ENCODE assay signal across 14 mouse cellular contexts in the genomic region with DNA sequence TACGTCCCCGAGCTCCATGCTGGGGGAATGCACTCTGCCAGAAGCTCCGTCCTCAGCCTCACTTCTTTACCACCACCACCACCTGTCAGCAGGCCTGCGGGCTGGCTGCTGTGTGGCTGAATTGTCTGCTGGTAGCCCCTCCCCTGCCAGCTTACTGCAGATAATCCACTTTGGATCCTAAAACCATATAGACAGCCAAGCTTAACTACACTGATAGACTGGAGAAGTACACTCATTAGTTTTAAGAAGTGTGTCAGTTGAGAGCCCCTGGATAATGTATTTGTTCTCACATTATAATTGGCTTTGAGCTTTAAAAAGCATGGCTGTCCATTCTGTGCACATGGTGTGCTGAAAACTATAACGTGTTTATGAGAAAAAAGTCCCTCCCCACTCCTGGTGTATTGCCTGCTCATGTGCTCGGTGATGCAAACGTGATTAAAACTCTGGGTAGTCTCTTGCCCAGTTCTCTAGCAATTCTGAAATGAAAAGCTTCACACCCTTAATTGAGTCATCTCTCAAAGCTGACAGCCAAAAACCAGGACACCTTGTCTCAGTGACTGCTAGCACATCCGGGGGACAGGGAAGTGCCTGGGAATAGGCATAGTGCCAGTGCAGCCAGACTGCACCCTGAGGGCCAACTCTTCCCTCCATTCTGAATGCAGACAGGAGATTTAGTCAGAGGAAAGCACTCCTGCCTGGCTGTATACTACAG. TPM values are rescaled to one million over a fixed set of nuclear protein-coding genes. Genes with fewer than 3 reads are reported as not detected.
DNase-seq lines count a peak whose midpoint lies in the region; ATAC-seq and TF ChIP-seq lines count a peak whose summit lies in the region.
"Had no signal": no experiment of that assay in that cellular context is flagged by ENCODE, and none has a peak within 500 bp of the region (broad histone marks: within the 10 kb centered on the region; RNA-seq: fewer than 3 reads in every experiment).

No protein-coding gene starts in this region.

- TF ChIP-seq CTCF in liver, postnatal 0 days (IDR thresholded peaks at IDR 0.05; ENCODE audit: low read depth): no peak

- H3K27ac ChIP-seq in liver, embryonic 12.5 days: no peak overlapping the region
- no peak overlapping the region for H3K27ac ChIP-seq in liver, postnatal 0 days (ENCODE audit: low read depth)
- H3K27ac ChIP-seq in forebrain, embryonic 16.5 days (ENCODE audit: low read length): peak overlapping the region; percentile 48

- DNase-seq in frontal cortex, postnatal 14 days (ENCODE audit: low spot score in 2 of 2): no peak
- DNase-seq in liver, postnatal 0 days: no peak
- DNase-seq in adipocyte (ENCODE audit: low spot score): peak; percentile 40
- DNase-seq in adrenal gland, postnatal 36 days: no peak
- no peak for DNase-seq in kidney, postnatal 4 days
- DNase-seq: kidney, adult 9 months; lung, postnatal 10 days; spleen, adult 18-20 months; thymus, postnatal 4 days had no signal

- H3K36me3 ChIP-seq in liver, embryonic 12.5 days: peaks cover 66% of the 10 kb centered on the region
- H3K36me3 ChIP-seq in liver, postnatal 0 days (replicated peaks; ENCODE audit: insufficient read depth, low read length): peaks cover 20% of the 10 kb centered on the region
- H3K36me3 ChIP-seq in forebrain, embryonic 16.5 days (ENCODE audit: control insufficient read depth, insufficient read depth): peaks cover 3% of the 10 kb centered on the region; the same call in 1 of the 2 replicates

- peak overlapping the region; percentile 10; the same call in 1 of the 2 replicates for H3K9ac ChIP-seq in liver, embryonic 12.5 days
- no peak overlapping the region for H3K9ac ChIP-seq in liver, postnatal 0 days (replicated peaks)
- no peak overlapping the region for H3K9ac ChIP-seq in forebrain, embryonic 16.5 days (replicated peaks; ENCODE audit: low read depth, low read length)

- H3K4me3 ChIP-seq in liver, embryonic 12.5 days: no peak overlapping the region
- H3K4me3 ChIP-seq in liver, postnatal 0 days (ENCODE audit: low read depth, low read length): no peak overlapping the region
- no peak overlapping the region for H3K4me3 ChIP-seq in forebrain, embryonic 16.5 days (replicated peaks; ENCODE audit: low read length)
- H3K4me3 ChIP-seq: erythroblast, embryonic 14.5 days had no signal

- no peak for TF ChIP-seq EP300 in liver, postnatal 0 days (IDR thresholded peaks at IDR 0.05; ENCODE audit: low read depth)

- ATAC-seq in frontal cortex, adult (ENCODE audit: low TSS enrichment): peak; percentile 63
- no peak for ATAC-seq in liver, embryonic 12.5 days
- ATAC-seq in liver, postnatal 0 days: no peak
- peak; percentile 83 for ATAC-seq in forebrain, embryonic 16.5 days

- H3K27me3 ChIP-seq in liver, embryonic 12.5 days (replicated peaks): no peaks in the 10 kb centered on the region
- H3K27me3 ChIP-seq in liver, postnatal 0 days (ENCODE audit: insufficient read depth, low read length): no peaks in the 10 kb centered on the region
- no peaks in the 10 kb centered on the region for H3K27me3 ChIP-seq in forebrain, embryonic 16.5 days (replicated peaks; ENCODE audit: control insufficient read depth, insufficient read depth, low read length)

- no peaks in the 10 kb centered on the region for H3K9me3 ChIP-seq in liver, embryonic 12.5 days (replicated peaks)
- no peaks in the 10 kb centered on the region for H3K9me3 ChIP-seq in liver, postnatal 0 days (ENCODE audit: low read length)
- no peaks in the 10 kb centered on the region for H3K9me3 ChIP-seq in forebrain, embryonic 16.5 days (ENCODE audit: control insufficient read depth, low read length)

- WGBS in liver, embryonic 12.5 days (ENCODE audit: insufficient replicate concordance): 65% methylated on average over 8 of the region's 8 CpGs
- WGBS in liver, postnatal 0 days (ENCODE audit: insufficient replicate concordance): 75% methylated on average over 8 of the region's 8 CpGs
- 17% methylated on average over 8 of the region's 8 CpGs for WGBS in forebrain, embryonic 16.5 days

- H3K4me2 ChIP-seq in liver, embryonic 12.5 days: no peak overlapping the region
- no peak overlapping the region for H3K4me2 ChIP-seq in liver, postnatal 0 days (ENCODE audit: low read depth, low read length)
- H3K4me2 ChIP-seq in forebrain, embryonic 16.5 days (ENCODE audit: low read length): no peak overlapping the region

- H3K4me1 ChIP-seq in liver, embryonic 12.5 days: peaks cover 67% of the 10 kb centered on the region
- peaks cover 15% of the 10 kb centered on the region for H3K4me1 ChIP-seq in liver, postnatal 0 days (ENCODE audit: insufficient read depth)
- H3K4me1 ChIP-seq in forebrain, embryonic 16.5 days (replicated peaks; ENCODE audit: control insufficient read depth, insufficient read depth, low read length): peaks cover 7% of the 10 kb centered on the region; the same call in 1 of the 2 replicates

RNA-seq across cellular contexts. Expression of gene Dnaja4, which starts 8.8 kb away (rescaled TPM):
- polyA plus RNA-seq in liver, embryonic 12.5 days (2016; fragmentation: Nextera tagmentation; extraction: Ambion mirVana): 24.3 and 26.5 TPM in 2 replicates
- polyA plus RNA-seq in liver, postnatal 0 days (2015; fragmentation: Nextera tagmentation; extraction: Ambion mirVana): 6.0 and 6.8 TPM in 2 replicates
- polyA plus RNA-seq in forebrain, embryonic 16.5 days (2015; fragmentation: Nextera tagmentation; extraction: Ambion mirVana): 6.5 and 6.9 TPM in 2 replicates
- total RNA-seq in adrenal gland, postnatal 36 days (2021): 10 to 100 TPM; 17.7 to 24.3 TPM

RNA-seq across cellular contexts. Expression of gene Wdr61, which starts 26.9 kb away (rescaled TPM):
- polyA plus RNA-seq in liver, embryonic 12.5 days (2016; fragmentation: Nextera tagmentation; extraction: Ambion mirVana): 124 and 127 TPM in 2 replicates
- 72.1 and 75.4 TPM in 2 replicates for polyA plus RNA-seq in liver, postnatal 0 days (2015; fragmentation: Nextera tagmentation; extraction: Ambion mirVana)
- polyA plus RNA-seq in forebrain, embryonic 16.5 days (2015; fragmentation: Nextera tagmentation; extraction: Ambion mirVana): 115 and 126 TPM in 2 replicates
- 10 to 100 TPM; 67.6 to 72.7 TPM for total RNA-seq in adrenal gland, postnatal 36 days (2021)

RNA-seq across cellular contexts. Expression of gene Acsbg1, which starts 45.8 kb away (rescaled TPM):
- 0.24 and 0.30 TPM in 2 replicates for polyA plus RNA-seq in liver, embryonic 12.5 days (2016; fragmentation: Nextera tagmentation; extraction: Ambion mirVana)
- 0.12 and 0.13 TPM in 2 replicates for polyA plus RNA-seq in liver, postnatal 0 days (2015; fragmentation: Nextera tagmentation; extraction: Ambion mirVana)
- polyA plus RNA-seq in forebrain, embryonic 16.5 days (2015; fragmentation: Nextera tagmentation; extraction: Ambion mirVana): 19.5 and 22.6 TPM in 2 replicates
- 100 to 1,000 TPM; 105 to 213 TPM for total RNA-seq in adrenal gland, postnatal 36 days (2021)
- polyA plus RNA-seq: erythroblast, embryonic 14.5 days had no signal

RNA-seq across cellular contexts. Expression of gene Crabp1, which starts 57.1 kb away (rescaled TPM):
- polyA plus RNA-seq in liver, embryonic 12.5 days (2016; fragmentation: Nextera tagmentation; extraction: Ambion mirVana): 7.5 and 10.8 TPM in 2 replicates
- not detected in 2 replicates for polyA plus RNA-seq in liver, postnatal 0 days (2015; fragmentation: Nextera tagmentation; extraction: Ambion mirVana)
- polyA plus RNA-seq in forebrain, embryonic 16.5 days (2015; fragmentation: Nextera tagmentation; extraction: Ambion mirVana): 44.7 and 55.4 TPM in 2 replicates
- total RNA-seq in adrenal gland, postnatal 36 days (2021): 1 to 10 TPM; 7.9 to 8.5 TPM
- total RNA-seq: liver, adult 2 months had no signal
- polyA plus RNA-seq: erythroblast, embryonic 14.5 days; liver, adult 2 months had no signal

Comparison
In these comparisons a context has a peak if more than half of its experiments do, and no peak if none do; other contexts are left out.
1. ATAC-seq: peak in frontal cortex, adult (single experiment) and forebrain, embryonic 16.5 days (single experiment); none in liver, embryonic 12.5 days (single experiment) and liver, postnatal 0 days (single experiment).
2. RNA of gene Acsbg1, which starts 45.8 kb away (polyA plus RNA-seq): 19.5 to 22.6 TPM in forebrain, embryonic 16.5 days; 0.24 to 0.30 TPM in liver, embryonic 12.5 days and 0.12 to 0.13 TPM in liver, postnatal 0 days; every median in the first group is over 10 times any median in the second.